Mouse (Mus musculus) macrophage (primary cell): ENCODE measurements at regions not wholly inside any gene's neighbourhood (a gene's known extent, or its start where the extent isn't known, plus 50 kb on each side); places are given as distances from the start of the nearest gene placed in this dataset.

Experiments used
- H3K27ac ChIP-seq: fragments of 350-480 bp; formaldehyde crosslinking; 2 replicates; pipeline ENCODE4 v1.9.0; 2021
- H3K36me3 ChIP-seq: fragments of 350-480 bp; formaldehyde crosslinking; 2 replicates; pipeline ENCODE4 v1.9.0; 2021; ENCODE audit errors: inconsistent target
- H3K4me3 ChIP-seq: fragments of 350-480 bp; formaldehyde crosslinking; 2 replicates; pipeline ENCODE4 v1.9.0; 2021; ENCODE audit errors: inconsistent target
- H3K79me2 ChIP-seq: fragments of 350-480 bp; formaldehyde crosslinking; 2 replicates; pipeline ENCODE4 v1.9.0; 2021; ENCODE audit errors: inconsistent target
- WGBS: methylation state at CpG from one replicate; pipeline ENCODE4 v1.1.7; 2026; ENCODE audit warnings: inconsistent platforms; ENCODE audit not compliant: missing documents; 5-methylcytosine and 5-hydroxymethylcytosine counted together

DNA sequence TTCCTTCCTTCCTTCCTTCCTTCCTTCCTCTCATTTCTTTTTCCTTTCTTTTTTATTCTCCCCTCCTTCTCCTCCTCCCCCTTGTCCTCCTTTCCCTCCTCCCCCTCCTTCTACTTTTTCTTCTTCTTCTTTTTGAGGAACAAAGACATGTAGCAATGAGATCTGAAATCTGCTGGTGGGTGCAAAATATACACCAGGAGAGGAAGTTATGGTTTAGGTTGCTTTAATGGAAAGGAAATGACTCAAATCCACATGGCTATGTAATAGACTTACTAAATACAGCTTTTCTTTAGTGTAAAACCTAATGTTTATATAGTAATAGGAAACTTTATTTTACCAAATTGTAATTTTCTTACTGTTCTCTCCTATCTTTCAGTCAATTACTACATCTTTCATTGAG is 349.5 kb upstream of the Klf6 start:
- no peak overlapping the region for H3K4me3 ChIP-seq
- no peaks in the 10 kb centered on the region for H3K36me3 ChIP-seq
- H3K27ac ChIP-seq = peak overlapping the region; percentile 92
- no peaks in the 10 kb centered on the region for H3K79me2 ChIP-seq

DNA sequence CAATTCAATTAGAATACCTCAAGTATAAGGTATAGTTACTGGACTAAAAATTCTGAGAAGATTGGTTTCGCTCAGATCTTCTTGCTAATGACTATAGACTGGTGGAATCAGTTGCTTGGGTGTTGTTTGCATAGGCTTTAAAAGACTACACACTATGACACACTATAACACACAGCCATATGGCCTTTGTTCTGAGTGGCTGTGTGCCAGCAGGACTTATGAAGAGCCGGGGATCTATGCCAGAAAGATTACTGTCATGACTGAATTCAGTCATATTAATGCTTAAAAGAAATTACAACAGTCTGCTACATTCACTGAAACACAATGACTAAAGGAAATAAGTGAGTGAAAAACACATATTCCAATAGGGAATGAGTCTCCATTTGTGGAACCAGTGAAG is 345.7 kb upstream of the Klf6 start:
- Histone ChIP-seq H3K79me2 (no peaks in the 10 kb centered on the region), H3K27ac (no peak overlapping the region), H3K36me3 (no peaks in the 10 kb centered on the region), H3K4me3 (no peak overlapping the region)
- 92% methylated on average over 2 of the region's 2 CpGs for WGBS

DNA sequence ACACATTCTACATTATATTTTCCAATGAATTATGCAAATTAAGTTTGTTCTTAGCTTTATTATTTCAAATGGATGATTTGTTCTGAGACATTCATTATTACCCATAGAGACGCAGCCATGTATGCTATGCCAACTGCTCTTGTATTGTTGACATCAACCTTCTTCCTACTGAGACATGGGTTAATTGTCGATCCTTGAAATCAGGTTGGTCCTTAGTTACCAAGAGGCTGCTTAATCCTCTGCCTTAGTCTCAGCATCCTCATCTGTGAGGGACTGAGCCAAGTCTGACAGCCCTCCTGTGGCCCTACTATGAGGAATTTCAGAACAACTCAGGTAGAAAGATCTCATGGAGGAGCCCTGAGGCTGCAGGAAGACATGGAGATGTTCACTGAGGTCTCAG is 345.2 kb upstream of the Klf6 start:
- Histone ChIP-seq H3K4me3 (no peak overlapping the region), H3K36me3 (no peaks in the 10 kb centered on the region), H3K27ac (no peak overlapping the region), H3K79me2 (no peaks in the 10 kb centered on the region)
- WGBS = 100% methylated on average over 2 of the region's 2 CpGs

DNA sequence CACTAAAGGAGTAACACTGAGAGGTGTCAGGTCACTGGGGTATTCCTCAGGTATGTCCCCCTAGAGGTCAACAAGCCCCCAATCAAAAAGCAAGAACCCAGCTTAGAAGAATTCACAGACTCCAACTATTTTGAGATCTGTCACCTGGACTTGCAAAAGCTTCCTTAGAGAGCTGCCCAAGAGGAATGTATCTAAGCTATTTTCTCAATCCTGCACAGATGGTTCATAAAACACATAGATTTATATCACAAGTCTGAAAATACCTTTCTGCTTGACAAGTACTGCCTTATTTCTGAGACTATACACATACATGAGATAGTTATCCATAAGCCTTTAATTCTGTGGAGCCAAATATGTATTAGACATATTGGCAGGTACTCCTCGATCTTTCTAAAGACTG is 342.1 kb upstream of the Klf6 start:
- Histone ChIP-seq H3K79me2 (no peaks in the 10 kb centered on the region), H3K4me3 (no peak overlapping the region), H3K27ac (no peak overlapping the region), H3K36me3 (no peaks in the 10 kb centered on the region)
- WGBS = 100% methylated on average over 1 of the region's 1 CpGs

DNA sequence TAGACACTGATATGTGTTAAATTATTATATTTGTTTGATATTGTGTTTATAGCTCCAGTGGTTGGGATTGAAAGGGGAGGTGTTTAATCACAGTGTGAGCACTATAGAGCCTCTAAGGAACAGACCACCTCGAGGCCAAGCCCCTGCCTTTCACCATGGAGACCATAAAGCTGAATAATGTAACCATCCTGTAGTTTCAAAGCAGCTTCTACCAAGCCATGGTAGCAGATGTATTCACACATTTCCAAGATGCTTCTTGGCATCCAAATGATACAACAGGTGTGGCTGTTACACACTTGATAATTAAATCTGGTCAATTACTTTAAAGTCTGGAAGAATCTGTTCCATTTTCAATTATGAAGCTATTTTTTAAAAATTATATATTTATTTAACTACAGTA is 341.7 kb upstream of the Klf6 start:
- no peak overlapping the region for H3K27ac ChIP-seq
- no peak overlapping the region for H3K4me3 ChIP-seq
- H3K79me2 ChIP-seq = no peaks in the 10 kb centered on the region
- no peaks in the 10 kb centered on the region for H3K36me3 ChIP-seq
- 73% methylated on average over 1 of the region's 1 CpGs for WGBS

DNA sequence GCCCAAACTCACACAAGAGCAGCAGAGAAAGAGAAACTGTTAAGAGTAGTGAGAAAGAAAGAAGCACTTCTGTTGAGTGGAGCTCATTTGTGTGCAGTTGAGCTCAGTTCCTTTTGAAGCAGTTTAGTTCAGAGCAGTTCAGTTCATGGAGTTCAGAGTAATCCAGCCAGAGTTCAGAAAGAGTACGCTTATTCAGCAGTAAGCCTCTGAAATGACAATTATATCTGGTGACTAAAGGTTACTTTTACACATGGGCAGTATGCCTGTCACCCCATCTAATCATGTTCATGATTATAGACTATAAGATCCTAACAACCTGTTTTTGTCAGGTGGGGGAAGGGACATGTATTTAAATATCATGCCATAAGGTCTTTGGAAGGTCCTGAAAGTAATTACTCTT is 333.9 kb upstream of the Klf6 start:
- no peaks in the 10 kb centered on the region for H3K36me3 ChIP-seq
- 100% methylated on average over 1 of the region's 1 CpGs for WGBS
- no peaks in the 10 kb centered on the region for H3K79me2 ChIP-seq
- H3K4me3 ChIP-seq = no peak overlapping the region
- no peak overlapping the region for H3K27ac ChIP-seq

DNA sequence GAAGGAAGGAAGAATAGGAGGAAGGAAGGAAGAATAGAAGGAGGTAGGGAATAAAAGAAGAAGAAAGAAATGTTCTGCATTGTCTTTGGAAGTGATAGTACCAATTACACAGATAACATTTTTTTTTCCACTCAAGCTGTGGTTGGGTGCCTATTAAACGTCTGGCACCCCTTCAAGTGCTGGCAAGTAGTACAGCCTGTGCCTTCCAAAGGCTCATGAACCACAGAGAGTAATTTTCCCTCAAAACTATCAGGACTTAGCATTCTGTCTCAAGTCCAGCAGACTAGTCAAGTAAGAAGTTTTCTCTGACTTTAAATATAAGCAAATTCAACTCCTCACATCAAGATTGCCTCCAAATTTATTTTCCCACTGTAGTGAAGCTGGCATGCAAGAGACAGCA is 321.0 kb upstream of the Klf6 start:
- 67% methylated on average over 1 of the region's 1 CpGs for WGBS
- no peak overlapping the region for H3K27ac ChIP-seq
- no peak overlapping the region for H3K4me3 ChIP-seq
- H3K79me2 ChIP-seq = no peaks in the 10 kb centered on the region
- no peaks in the 10 kb centered on the region for H3K36me3 ChIP-seq

DNA sequence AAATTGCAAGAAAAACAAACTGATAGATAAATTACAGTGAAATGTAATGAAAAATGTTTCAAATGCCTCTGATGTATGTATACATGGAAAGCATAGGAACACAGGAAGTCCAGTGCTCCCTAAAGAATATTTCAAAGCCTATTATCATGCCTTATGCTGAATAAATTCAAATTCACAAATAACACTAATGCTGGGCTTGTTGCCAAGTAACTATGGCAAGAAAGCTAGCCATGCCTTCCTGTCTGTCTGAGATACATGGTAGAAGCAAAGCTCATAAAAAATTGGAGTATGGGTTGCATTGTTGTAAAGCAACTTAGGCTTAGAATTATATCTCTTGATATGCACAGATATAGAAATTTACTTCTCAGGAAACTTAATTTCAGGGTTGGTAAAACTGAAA is 315.8 kb upstream of the Klf6 start:
- Histone ChIP-seq H3K4me3 (no peak overlapping the region), H3K36me3 (no peaks in the 10 kb centered on the region)

DNA sequence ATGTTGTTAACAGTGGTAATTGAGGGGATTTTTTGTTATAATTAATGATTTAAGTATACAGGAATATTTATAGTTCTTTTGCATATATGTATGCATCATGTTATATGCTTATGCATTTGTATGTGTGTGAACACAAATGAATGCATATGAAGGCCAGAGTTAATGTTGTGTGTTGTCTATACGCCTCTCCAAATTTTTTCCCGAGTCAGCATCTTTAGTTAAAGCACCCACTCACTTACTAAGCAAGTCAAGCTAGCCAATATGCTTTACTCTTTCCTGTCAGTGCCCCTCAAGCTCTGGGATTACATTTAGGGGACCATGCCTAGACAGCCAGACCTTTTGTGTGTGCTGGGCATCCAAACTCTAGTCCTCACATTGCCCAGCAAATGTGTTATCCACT is 315.3 kb upstream of the Klf6 start:
- no peaks in the 10 kb centered on the region for H3K79me2 ChIP-seq
- no peak overlapping the region for H3K4me3 ChIP-seq
- no peak overlapping the region for H3K27ac ChIP-seq
- H3K36me3 ChIP-seq = no peaks in the 10 kb centered on the region
- 94% methylated on average over 2 of the region's 2 CpGs for WGBS

More for the DNA sequence above, 315.8 kb upstream of the Klf6 start:
- Histone ChIP-seq H3K27ac (no peak overlapping the region), H3K79me2 (no peaks in the 10 kb centered on the region)

DNA sequence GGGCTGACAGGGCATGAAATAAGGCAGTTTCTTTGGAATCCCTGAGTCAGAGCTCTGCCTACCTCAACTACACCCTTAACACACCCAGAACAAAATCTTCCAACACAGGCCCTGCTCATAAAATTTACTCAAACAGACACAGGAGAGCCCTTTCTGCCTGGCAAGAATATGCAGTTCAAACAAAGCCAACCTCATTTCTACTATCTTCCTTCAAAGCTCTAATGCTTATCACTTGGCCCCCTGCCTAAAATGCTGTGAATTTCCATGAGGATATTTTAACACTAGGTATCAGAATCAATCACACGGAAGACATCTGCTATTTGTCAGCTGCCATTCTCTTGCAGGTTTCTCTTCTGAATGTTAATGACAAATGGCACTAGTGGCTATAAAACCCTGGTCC is 314.3 kb upstream of the Klf6 start:
- Histone ChIP-seq H3K79me2 (no peaks in the 10 kb centered on the region), H3K4me3 (no peak overlapping the region), H3K27ac (no peak overlapping the region), H3K36me3 (no peaks in the 10 kb centered on the region)
- whole genome bisulfite sequencing = 91% methylated on average over 1 of the region's 1 CpGs

DNA sequence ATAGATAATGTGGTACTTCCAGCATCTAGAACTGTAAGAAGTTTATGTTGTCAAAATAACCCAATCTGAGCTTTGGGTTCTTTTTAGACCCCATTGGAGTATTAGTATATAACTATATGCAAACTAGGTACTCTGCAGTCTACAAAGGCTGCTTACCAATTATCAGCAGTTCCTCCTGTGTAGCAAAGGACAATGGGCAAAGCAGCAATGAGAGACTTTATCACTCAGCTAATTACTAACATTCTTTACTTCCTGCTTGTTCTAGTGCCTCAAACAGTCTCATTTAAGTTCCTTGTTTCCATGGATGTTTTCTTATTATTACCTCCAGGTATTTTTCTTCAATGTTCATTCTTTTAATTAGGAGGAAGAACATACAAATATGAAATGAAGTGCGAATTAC is 312.5 kb upstream of the Klf6 start:
- Histone ChIP-seq H3K36me3 (no peaks in the 10 kb centered on the region), H3K4me3 (no peak overlapping the region), H3K27ac (no peak overlapping the region), H3K79me2 (no peaks in the 10 kb centered on the region)
- WGBS = 100% methylated on average over 1 of the region's 1 CpGs

DNA sequence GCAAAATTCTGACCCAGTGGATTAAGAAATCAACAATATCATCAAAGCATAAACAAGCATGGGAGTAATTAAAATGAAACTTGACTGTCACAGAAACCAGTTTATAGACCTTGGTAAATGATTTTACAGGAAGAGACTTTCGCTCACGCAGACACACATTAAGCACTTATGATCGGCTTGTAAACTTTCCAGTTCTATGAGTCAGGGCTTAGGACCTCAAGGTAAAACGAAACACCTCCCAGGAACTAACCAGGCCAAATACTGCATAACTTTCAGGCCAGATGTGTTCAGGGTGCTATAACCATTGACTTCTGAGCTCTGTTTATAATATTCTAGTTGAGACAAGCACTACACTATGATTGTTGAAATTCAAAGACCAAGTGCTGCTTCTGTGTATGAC is 312.1 kb upstream of the Klf6 start:
- H3K79me2 ChIP-seq = no peaks in the 10 kb centered on the region
- H3K4me3 ChIP-seq = no peak overlapping the region
- no peaks in the 10 kb centered on the region for H3K36me3 ChIP-seq
- 92% methylated on average over 4 of the region's 4 CpGs for WGBS
- H3K27ac ChIP-seq = no peak overlapping the region

DNA sequence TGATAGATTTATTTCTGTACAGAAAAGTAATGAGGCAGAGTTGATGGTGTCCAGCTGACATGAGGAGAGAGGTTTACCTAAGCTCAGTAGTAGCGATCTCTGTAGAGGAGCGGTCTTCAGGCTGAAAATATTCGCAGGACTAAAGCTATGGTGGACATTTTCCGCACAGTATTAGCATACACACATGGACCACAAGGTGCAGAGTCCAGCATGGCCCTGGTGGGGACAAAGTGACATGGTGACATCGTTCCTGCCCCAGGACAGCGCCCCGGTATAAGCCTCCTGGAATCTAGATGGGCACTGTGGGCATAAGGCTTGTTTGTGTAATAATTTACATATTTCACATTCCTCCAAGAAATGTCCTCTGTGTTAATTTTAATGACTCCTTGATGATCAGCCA is 311.5 kb upstream of the Klf6 start:
- no peak overlapping the region for H3K27ac ChIP-seq
- 97% methylated on average over 7 of the region's 7 CpGs for WGBS
- no peak overlapping the region for H3K4me3 ChIP-seq
- H3K79me2 ChIP-seq = no peaks in the 10 kb centered on the region
- no peaks in the 10 kb centered on the region for H3K36me3 ChIP-seq

DNA sequence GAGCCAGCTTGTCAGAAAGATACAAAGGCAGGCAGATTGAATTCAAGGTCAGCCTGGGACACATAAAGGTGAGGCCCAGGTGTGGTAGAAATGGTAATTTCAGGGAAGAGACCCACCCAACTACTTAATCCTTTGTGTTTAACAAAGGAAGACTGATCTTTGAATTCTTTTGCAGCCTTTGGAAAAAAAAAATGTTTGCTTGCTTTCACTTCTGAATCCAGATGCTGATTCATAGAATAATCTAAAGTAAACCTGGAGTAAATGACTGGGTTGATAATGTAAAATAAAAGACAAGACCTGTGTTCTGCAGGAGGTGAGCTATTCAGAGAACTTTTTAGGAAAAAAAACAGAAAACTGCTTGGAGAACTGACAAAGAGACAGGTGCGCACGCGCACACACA is 310.9 kb upstream of the Klf6 start:
- Histone ChIP-seq H3K36me3 (no peaks in the 10 kb centered on the region), H3K79me2 (no peaks in the 10 kb centered on the region), H3K4me3 (no peak overlapping the region), H3K27ac (no peak overlapping the region)
- no CpG with 5 or more reads among the region's 3 CpGs for WGBS

DNA sequence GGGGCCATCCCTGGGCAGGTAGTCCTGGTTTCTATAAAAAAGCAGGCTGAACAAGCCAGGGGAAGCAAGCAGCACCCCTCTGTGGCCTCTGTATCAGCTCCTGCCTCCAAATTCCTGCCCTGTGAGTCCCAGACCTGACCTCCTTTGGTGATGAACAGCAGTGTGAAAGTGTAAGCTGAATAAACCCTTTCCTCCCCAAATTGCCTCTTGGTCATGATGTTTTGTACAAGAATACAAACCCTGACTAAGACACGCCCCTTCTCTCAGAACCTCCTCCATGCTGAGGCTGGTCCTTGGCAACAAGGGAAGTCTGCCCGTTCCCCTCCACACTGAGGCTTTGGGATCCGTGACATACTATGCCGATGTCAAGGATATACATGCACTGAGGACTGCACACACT is 310.2 kb upstream of the Klf6 start:
- no peak overlapping the region for H3K4me3 ChIP-seq
- H3K27ac ChIP-seq = no peak overlapping the region
- H3K79me2 ChIP-seq = no peaks in the 10 kb centered on the region
- WGBS = 94% methylated on average over 4 of the region's 4 CpGs
- H3K36me3 ChIP-seq = no peaks in the 10 kb centered on the region

DNA sequence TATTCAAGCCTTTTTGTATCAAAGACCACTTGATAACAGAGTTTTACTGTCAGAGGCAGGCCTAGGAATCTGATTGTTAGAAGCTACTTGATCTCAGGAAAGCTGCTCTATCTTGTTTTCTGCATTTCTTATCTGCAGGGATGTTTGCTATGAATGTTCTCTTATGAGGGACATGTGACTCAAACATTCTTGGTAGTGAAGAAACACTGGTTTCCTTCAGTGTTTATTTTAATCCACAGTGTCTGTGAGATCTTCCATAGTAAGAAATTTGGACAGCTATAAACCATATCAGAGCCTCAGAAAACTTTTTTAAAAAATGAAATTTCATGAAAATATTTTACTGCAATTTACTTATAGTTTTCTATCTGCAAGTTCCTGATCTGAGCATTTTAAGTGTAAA is 307.8 kb upstream of the Klf6 start:
- H3K27ac ChIP-seq = no peak overlapping the region
- H3K4me3 ChIP-seq = no peak overlapping the region
- no peaks in the 10 kb centered on the region for H3K36me3 ChIP-seq
- no peaks in the 10 kb centered on the region for H3K79me2 ChIP-seq

DNA sequence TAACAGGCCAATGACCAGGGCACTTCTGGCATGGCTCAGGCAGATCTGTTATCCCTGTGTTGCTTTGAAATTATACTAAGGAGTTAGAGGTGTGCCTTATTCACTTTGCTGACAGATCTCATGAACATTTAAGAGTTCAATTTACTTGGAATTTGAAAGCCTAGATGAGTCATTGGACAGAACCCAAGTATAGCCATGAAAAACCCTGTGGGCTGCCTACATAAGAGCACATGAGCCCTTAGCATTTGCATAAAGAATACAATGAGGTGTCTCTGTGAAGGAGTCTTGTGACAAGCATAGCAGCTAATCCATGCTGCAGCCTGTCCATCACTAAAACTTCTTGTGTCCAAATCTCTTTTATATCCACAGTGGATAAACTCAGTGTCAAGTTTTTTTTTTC is 303.2 kb upstream of the Klf6 start:
- no peaks in the 10 kb centered on the region for H3K79me2 ChIP-seq
- H3K36me3 ChIP-seq = no peaks in the 10 kb centered on the region
- H3K4me3 ChIP-seq = no peak overlapping the region
- no peak overlapping the region for H3K27ac ChIP-seq
